Mouse (Mus musculus) embryonic facial prominence, embryonic 12.5 days (tissue): ENCODE results near the gene P2rx3. TPM values are rescaled to one million over a fixed set of nuclear protein-coding genes. Genes with fewer than 3 reads are reported as not detected.

Experiments used
- ATAC-seq: fragments of 200-750 bp; cut with Nextera tagmentation; 2 replicates; pipeline ENCODE4 v1.8.0; 2017; ENCODE audit not compliant: insufficient number of reproducible peaks, insufficient read depth, low FRiP score, low TSS enrichment
- H3K27ac ChIP-seq: fragments of 300-500 bp; sonication (generic); 2 replicates; pipeline ENCODE4 v1.5.1; 2016; ENCODE audit warnings: mild to moderate bottlenecking
- H3K27me3 ChIP-seq: fragments of 300-500 bp; sonication (generic); 2 replicates; pipeline ENCODE4 v1.6.1; 2016; ENCODE audit warnings: mild to moderate bottlenecking, moderate library complexity
- H3K36me3 ChIP-seq: fragments of 300-500 bp; sonication (generic); 2 replicates; pipeline ENCODE4 v1.6.1; 2016; ENCODE audit warnings: mild to moderate bottlenecking
- H3K4me1 ChIP-seq: fragments of 300-500 bp; sonication (generic); 2 replicates; pipeline ENCODE4 v1.6.1; 2016
- H3K4me2 ChIP-seq: fragments of 300-500 bp; sonication (generic); replicated peaks from 2 replicates; pipeline ENCODE4 v1.6.1; 2016; ENCODE audit warnings: mild to moderate bottlenecking, moderate library complexity
- H3K4me3 ChIP-seq: fragments of 300-500 bp; sonication (generic); 2 replicates; pipeline ENCODE4 v1.5.1; 2016; ENCODE audit warnings: mild to moderate bottlenecking
- H3K9ac ChIP-seq: fragments of 300-500 bp; sonication (generic); 2 replicates; pipeline ENCODE4 v1.6.1; 2016; ENCODE audit warnings: mild to moderate bottlenecking, moderate library complexity
- H3K9me3 ChIP-seq: fragments of 300-500 bp; sonication (generic); 2 replicates; pipeline ENCODE4 v1.6.1; 2016; ENCODE audit warnings: mild to moderate bottlenecking, moderate library complexity
- WGBS: fragments of 180-500 bp; shearing (Covaris S2); methylation state at CpG from one replicate; pipeline ENCODE4 v1.1.7; 2016; 5-methylcytosine and 5-hydroxymethylcytosine counted together
- polyA plus RNA-seq: library from polyadenylated mRNA; unstranded; fragments of >200 nt; fragmentation: Nextera tagmentation; extraction: Ambion mirVana; gene quantifications from 2 replicates; pipeline ENCODE4 v1.2.1, GENCODE M21; 2016

Gene P2rx3
- polyA plus RNA-seq, 1 experiment from 2014 or later = 15.0 TPM

GRCm38 (mm10) chr2:84964111-84964801 is 73.0 kb downstream of the P2rx3 start:
- no peak for ATAC-seq
- no peak overlapping the region for H3K9ac ChIP-seq
- no peaks in the 10 kb centered on the region for H3K9me3 ChIP-seq
- WGBS = 86% methylated on average over 7 of the region's 7 CpGs
- no peak overlapping the region for H3K4me3 ChIP-seq
- no peak overlapping the region for H3K4me2 ChIP-seq
- no peaks in the 10 kb centered on the region for H3K27me3 ChIP-seq
- H3K36me3 ChIP-seq = 0 out of 2 replicates have a peak, but pooled peaks cover 3% of the 10 kb centered on the region
- H3K27ac ChIP-seq = no peak overlapping the region
- H3K4me1 ChIP-seq = no peaks in the 10 kb centered on the region

- ATAC-seq = no peak
- Histone ChIP-seq H3K9ac (no peak overlapping the region), H3K4me1 (no peaks in the 10 kb centered on the region), H3K4me2 (no peak overlapping the region), H3K27me3 (no peaks in the 10 kb centered on the region), H3K9me3 (no peaks in the 10 kb centered on the region), H3K27ac (no peak overlapping the region), H3K36me3 (0 out of 2 replicates have a peak, but pooled peaks cover 9% of the 10 kb centered on the region), H3K4me3 (no peak overlapping the region)
- 32% methylated on average over 6 of the region's 6 CpGs for WGBS
Measured at GRCm38 (mm10) chr2:84962906-84963507, 74.3 kb downstream of the P2rx3 start.

GRCm38 (mm10) chr2:84961901-84962300 is 75.4 kb downstream of the P2rx3 start:
- H3K4me3 ChIP-seq = no peak overlapping the region
- 0 out of 2 replicates have a peak, but pooled peaks cover 16% of the 10 kb centered on the region for H3K36me3 ChIP-seq
- no peaks in the 10 kb centered on the region for H3K9me3 ChIP-seq
- H3K9ac ChIP-seq = no peak overlapping the region
- WGBS = 86% methylated on average over 3 of the region's 3 CpGs
- H3K4me1 ChIP-seq = no peaks in the 10 kb centered on the region
- ATAC-seq = no peak
- no peaks in the 10 kb centered on the region for H3K27me3 ChIP-seq
- no peak overlapping the region for H3K27ac ChIP-seq
- H3K4me2 ChIP-seq = no peak overlapping the region

- Histone ChIP-seq H3K9ac (no peak overlapping the region), H3K27me3 (no peaks in the 10 kb centered on the region), H3K4me1 (no peaks in the 10 kb centered on the region), H3K36me3 (peaks cover 21% of the 10 kb centered on the region), H3K9me3 (no peaks in the 10 kb centered on the region), H3K27ac (no peak overlapping the region), H3K4me3 (no peak overlapping the region), H3K4me2 (no peak overlapping the region)
- 68% methylated on average over 2 of the region's 2 CpGs for WGBS
- ATAC-seq = no peak
Measured at GRCm38 (mm10) chr2:84961300-84961699, 76.0 kb downstream of the P2rx3 start.

GRCm38 (mm10) chr2:84958588-84959264 is 78.5 kb downstream of the P2rx3 start:
- no peak overlapping the region for H3K4me3 ChIP-seq
- no peaks in the 10 kb centered on the region for H3K9me3 ChIP-seq
- 91% methylated on average over 11 of the region's 11 CpGs for WGBS
- no peak overlapping the region for H3K9ac ChIP-seq
- no peak for ATAC-seq
- no peak overlapping the region for H3K27ac ChIP-seq
- no peaks in the 10 kb centered on the region for H3K27me3 ChIP-seq
- H3K4me1 ChIP-seq = no peaks in the 10 kb centered on the region
- H3K4me2 ChIP-seq = no peak overlapping the region
- peaks cover 34% of the 10 kb centered on the region for H3K36me3 ChIP-seq

- no peak for ATAC-seq
- H3K36me3 ChIP-seq = peaks cover 46% of the 10 kb centered on the region
- no peak overlapping the region for H3K27ac ChIP-seq
- no peak overlapping the region for H3K4me2 ChIP-seq
- H3K27me3 ChIP-seq = no peaks in the 10 kb centered on the region
- H3K9ac ChIP-seq = no peak overlapping the region
- H3K9me3 ChIP-seq = no peaks in the 10 kb centered on the region
- H3K4me3 ChIP-seq = no peak overlapping the region
- WGBS = 58% methylated on average over 5 of the region's 5 CpGs
- H3K4me1 ChIP-seq = no peaks in the 10 kb centered on the region
Measured at GRCm38 (mm10) chr2:84956274-84956673, 81.0 kb downstream of the P2rx3 start.

GRCm38 (mm10) chr2:84955435-84955834 is 81.8 kb downstream of the P2rx3 start:
- Histone ChIP-seq H3K27ac (no peak overlapping the region), H3K9ac (no peak overlapping the region), H3K9me3 (no peaks in the 10 kb centered on the region), H3K4me1 (no peaks in the 10 kb centered on the region), H3K4me2 (no peak overlapping the region), H3K27me3 (no peaks in the 10 kb centered on the region), H3K36me3 (peaks cover 54% of the 10 kb centered on the region), H3K4me3 (no peak overlapping the region)
- no peak for ATAC-seq
- 89% methylated on average over 9 of the region's 9 CpGs for WGBS

GRCm38 (mm10) chr2:84952693-84953092 is 84.6 kb downstream of the P2rx3 start:
- Histone ChIP-seq H3K36me3 (peaks cover 66% of the 10 kb centered on the region), H3K4me2 (no peak overlapping the region), H3K9ac (no peak overlapping the region), H3K27me3 (no peaks in the 10 kb centered on the region), H3K4me1 (no peaks in the 10 kb centered on the region), H3K27ac (no peak overlapping the region), H3K4me3 (no peak overlapping the region), H3K9me3 (no peaks in the 10 kb centered on the region)
- ATAC-seq = no peak
- WGBS = 80% methylated on average over 4 of the region's 4 CpGs

GRCm38 (mm10) chr2:84952251-84952650 is 85.0 kb downstream of the P2rx3 start:
- no peak overlapping the region for H3K9ac ChIP-seq
- H3K4me2 ChIP-seq = no peak overlapping the region
- H3K27ac ChIP-seq = no peak overlapping the region
- 95% methylated on average over 1 of the region's 1 CpGs for WGBS
- H3K9me3 ChIP-seq = no peaks in the 10 kb centered on the region
- H3K36me3 ChIP-seq = peaks cover 70% of the 10 kb centered on the region
- no peaks in the 10 kb centered on the region for H3K4me1 ChIP-seq
- ATAC-seq = no peak
- H3K27me3 ChIP-seq = no peaks in the 10 kb centered on the region
- H3K4me3 ChIP-seq = no peak overlapping the region

GRCm38 (mm10) chr2:84951027-84951426 is 86.2 kb downstream of the P2rx3 start:
- H3K9ac ChIP-seq = no peak overlapping the region
- no peaks in the 10 kb centered on the region for H3K9me3 ChIP-seq
- H3K27ac ChIP-seq = no peak overlapping the region
- no peak for ATAC-seq
- no peak overlapping the region for H3K4me3 ChIP-seq
- peaks cover 72% of the 10 kb centered on the region for H3K36me3 ChIP-seq
- H3K27me3 ChIP-seq = no peaks in the 10 kb centered on the region
- H3K4me1 ChIP-seq = no peaks in the 10 kb centered on the region
- WGBS = 94% methylated on average over 8 of the region's 8 CpGs
- H3K4me2 ChIP-seq = no peak overlapping the region

- H3K27ac ChIP-seq = no peak overlapping the region
- no peaks in the 10 kb centered on the region for H3K4me1 ChIP-seq
- peaks cover 66% of the 10 kb centered on the region for H3K36me3 ChIP-seq
- no peak for ATAC-seq
- 82% methylated on average over 2 of the region's 2 CpGs for WGBS
- H3K9ac ChIP-seq = no peak overlapping the region
- no peaks in the 10 kb centered on the region for H3K27me3 ChIP-seq
- no peak overlapping the region for H3K4me2 ChIP-seq
- no peaks in the 10 kb centered on the region for H3K9me3 ChIP-seq
- H3K4me3 ChIP-seq = no peak overlapping the region
Measured at GRCm38 (mm10) chr2:84948721-84949120, 88.5 kb downstream of the P2rx3 start.
